Mouse (Mus musculus) liver, adult 2 months (tissue): Measurements from ENCODE around the gene Tecpr2.

Source experiments
- CTCF ChIP-seq: fragments of 200-500 bp; IDR thresholded peaks from 2 replicates; pipeline ENCODE4 v1.5.1; 2011; ENCODE audit warnings: low read depth, low read length, control low read depth
- POLR2A ChIP-seq: fragments of 200-500 bp; IDR thresholded peaks from 2 replicates; pipeline ENCODE4 v1.6.1; 2011; ENCODE audit warnings: low read length, control low read depth; ENCODE audit not compliant: insufficient read depth; ENCODE audit errors: extremely low read depth

DNA sequence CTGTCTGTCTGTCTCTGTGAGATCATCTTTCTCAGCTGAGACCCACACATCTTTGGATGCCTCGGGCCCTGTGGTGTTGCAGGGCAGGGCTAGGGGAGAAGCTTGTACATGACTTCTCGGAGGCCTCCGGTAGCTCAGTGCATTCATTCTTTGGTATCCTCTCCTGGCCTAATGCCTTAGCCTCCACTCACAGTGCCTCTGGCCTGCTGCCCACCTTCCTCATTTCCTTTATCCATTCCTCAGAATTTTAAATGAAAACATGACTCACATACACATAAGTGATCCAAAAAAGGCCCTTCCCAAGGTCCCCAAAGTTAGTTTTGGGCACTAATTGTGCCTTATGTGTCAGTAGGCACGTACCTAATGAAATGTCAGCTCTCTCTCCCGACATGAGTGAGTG is 48.4 kb downstream of the Tecpr2 start:
- TF ChIP-seq CTCF (no peak), POLR2A (no peak)
